Mouse (Mus musculus) lung, postnatal 4 days (tissue): ENCODE results near the gene Tbx21.

Experiments used
- DNase-seq, 2 experiments: peaks; one replicate each; pipeline ENCODE4 v3.0.0; 2021

Tbx21 gene

GRCm38 (mm10) chr11:97082977-97083376, 32.2 kb downstream of the Tbx21 start:
- DNase-seq: peak; percentile 52 to 65

- DNase-seq: no peak
Observed at GRCm38 (mm10) chr11:97080291-97080690, 34.8 kb downstream of the Tbx21 start.

DNA sequence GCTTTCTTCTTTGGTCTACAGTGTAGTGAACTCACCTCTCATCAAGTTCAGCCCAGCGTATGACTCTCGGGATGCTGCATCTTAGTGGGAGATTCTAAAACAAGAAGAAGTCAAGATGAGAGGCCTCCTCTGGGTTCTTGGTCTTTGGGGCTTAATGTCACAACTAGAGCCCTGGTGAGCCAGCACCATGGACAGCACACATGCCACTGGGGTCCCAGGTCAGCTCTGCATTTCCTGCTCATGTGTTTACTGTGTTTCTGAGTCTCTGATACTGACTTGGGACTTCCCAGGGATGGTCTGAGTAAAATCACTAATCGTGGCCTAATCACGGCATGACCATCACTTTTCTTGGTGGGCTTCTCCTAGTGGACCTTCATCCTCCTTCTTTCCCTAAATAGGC, 36.4 kb downstream of the Tbx21 start:
- peak in 1 of 2 experiments; percentile 29 for DNase-seq

DNA sequence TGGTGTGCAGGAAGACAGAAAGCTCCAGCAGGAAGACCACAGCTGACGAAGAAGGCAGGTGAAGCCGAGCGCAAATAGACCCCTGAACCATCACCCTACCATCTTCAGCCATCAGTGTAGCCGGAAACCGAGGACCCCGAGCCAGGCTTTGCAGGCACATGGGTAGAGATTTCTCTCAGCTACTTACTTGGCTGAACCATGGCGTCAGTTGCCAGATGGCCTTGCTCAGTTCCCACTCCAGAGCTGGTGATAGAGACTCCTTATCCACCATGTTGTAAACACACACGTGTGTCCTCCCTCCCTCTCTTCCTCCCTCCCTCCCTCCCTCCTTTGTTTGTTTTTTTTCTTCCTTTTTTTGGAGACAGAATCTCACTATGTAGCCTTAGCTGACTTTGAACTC, 40.9 kb downstream of the Tbx21 start:
- peak in 1 of 2 experiments; percentile 73 for DNase-seq

- peak in 1 of 2 experiments; percentile 58 for DNase-seq
Observed at GRCm38 (mm10) chr11:97072533-97072932, 42.6 kb downstream of the Tbx21 start.

DNA sequence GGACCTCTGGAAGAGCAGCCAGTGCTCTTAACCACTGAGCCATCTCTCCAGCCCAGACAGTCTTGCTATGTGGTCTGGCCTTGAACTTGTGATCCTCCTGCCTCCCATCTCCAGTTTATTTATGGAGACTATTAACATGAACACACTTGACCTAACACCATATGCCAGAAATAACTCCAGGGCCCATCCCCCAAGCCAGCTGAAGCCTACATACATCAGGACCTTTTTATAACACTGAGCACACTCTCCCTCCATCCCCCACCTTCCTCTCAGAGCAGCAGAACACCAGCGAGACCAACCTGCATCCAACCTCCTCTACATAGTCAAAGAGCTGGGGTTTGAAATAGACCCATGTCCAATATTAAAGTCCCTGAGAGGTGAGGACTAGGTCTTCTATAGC, 44.0 kb downstream of the Tbx21 start:
- no peak for DNase-seq

DNA sequence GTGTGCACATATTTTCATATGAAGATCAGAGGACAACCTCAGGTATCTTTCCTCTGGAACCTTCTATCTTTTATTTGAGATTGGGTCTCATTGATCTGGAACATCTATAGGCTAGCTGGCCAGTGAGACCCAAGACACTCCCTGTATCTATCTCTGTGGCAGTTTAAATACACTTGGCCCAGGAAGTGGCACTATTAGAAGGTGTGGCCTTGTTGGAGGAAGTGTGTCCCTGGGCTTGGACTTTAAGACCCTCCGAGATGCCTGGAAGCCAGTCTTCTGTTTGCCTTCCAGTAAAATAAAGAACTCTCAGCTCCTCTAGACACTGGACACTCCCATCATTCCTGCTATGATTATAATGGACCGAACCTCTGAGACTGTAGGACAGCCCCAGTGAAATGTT, 45.4 kb downstream of the Tbx21 start:
- DNase-seq: no peak

DNA sequence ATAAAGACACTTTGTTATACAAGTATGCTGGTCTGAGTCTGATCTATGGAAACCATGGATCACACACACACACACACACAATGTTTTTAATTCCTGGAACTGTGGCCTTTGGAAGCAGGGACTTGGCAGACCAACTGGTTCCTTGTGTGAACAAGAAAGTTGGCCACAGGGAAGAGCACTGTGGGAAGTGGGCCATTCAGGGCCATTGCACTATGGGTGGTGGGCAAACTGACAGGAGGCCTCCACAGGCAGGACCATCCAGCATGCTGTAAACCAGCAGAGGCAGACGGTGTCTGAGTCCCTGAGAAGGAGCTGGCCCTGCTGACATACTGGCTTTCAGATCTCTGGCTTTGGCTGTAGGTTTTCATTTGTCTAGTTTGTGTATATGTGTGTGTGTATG, 45.8 kb downstream of the Tbx21 start:
- no peak for DNase-seq

DNA sequence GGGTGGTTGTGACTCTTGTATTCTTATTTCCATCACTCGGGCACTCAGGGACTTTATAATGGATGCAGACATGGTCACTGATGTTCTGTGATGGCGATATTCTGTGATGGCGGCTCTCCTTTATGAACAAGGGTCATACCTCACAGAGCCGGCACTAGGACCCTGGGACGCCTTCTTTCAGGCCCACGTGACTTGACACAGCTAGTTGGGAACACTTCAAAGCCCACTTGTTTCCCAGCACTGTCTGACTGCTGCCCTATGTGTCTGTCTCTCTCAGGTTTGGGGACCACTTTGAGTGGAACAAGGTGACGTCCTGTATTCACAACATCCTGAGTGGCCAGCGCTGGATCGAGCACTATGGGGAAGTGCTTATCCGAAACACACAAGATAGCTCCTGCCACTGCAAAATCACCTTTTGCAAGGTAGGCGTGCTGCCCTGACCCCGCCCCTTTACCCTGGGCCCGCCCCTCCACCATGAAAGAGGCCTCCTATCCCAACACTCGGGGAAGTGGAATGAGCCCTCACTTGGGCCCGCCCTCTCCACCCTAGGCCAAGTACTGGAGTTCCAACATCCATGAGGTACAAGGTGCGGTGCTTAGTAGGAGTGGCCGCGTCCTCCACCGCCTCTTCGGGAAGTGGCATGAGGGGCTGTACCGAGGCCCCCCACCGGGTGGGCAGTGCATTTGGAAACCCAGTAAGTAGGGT, 48.3 kb downstream of the Tbx21 start:
- DNase-seq: no peak

DNA sequence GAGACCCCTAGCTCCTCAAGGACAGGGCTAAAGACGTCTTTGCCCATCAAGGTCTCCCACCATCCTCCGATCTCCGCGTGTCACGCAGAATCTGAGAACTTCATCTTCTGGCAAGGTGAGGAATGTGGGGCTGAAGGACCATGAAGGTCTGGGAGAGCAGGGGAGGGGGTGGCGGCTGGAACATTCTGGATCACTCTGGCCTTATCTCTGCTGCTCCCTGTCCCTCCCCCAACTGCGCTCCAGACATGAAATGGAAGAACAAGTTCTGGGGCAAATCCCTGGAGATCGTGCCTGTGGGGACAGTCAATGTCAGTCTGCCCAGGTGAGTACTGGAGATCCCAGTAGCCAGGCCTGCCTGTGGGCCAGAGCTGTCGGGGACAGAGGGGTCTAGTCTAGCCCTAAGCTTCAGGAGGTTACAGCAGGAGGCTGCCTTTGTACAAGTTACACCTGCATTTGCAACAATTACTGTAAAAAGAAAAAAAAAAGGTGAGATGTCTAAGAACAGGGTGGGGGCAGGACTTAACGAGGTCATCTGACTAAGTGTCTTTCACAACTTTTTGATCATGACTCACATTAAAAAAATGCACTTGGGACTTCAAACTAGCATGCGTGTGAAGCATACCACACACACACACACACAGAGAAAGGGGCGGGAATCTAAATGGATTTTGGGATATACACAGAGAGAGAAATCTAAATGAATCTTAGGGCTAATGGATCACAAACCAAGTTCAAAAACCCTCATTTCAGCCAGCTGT, 49.4 kb downstream of the Tbx21 start:
- no peak for DNase-seq

DNA sequence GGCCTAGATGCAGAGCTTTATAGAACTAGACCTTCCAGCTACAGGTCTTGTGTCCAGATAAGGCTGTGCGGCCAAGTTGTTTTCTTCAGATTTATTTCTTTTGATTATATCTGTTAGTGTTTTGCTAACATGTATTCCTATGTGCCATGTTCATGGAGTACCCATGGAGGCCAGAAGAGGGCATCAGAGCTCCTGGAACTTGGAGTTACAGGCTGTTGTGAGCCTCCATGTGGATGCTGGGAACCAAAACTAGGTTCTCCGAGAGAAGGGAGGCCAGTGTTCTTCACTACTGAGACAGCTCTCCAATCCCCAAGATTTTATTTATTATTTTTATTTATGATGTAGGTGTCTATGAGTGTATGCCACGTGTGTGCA, 51.2 kb downstream of the Tbx21 start:
- no peak for DNase-seq

DNA sequence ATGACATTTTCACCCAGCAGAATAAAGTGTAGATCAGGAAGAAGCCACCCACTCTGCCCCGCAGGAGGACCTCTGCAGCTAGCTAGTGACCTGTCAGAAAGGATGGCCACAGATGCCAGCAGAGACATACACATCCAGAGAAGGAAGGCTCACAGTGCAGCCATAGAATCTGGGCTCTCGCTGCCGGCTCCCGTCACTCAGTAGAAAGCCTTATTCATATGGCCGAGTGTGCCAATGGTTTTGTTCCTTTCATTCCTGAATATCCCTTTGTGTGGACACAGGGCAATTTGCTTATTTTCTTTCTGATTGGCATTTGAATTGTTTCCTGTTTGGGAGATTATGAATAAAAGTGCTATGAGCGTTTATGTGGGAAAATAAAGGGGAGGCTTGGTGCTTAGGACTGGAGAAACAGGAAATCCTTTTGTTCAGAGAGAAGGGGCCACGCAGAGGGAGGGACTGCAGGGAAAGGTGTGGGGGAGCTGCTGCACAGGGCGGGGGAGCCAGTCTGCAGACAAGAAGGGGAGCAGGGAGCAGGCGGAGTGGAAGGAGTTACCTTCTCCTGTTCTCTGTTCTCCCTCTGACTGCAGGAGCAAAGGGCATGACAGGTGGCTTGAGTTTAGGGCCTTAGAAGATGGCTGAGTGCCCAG, 51.7 kb downstream of the Tbx21 start:
- DNase-seq: no peak

DNA sequence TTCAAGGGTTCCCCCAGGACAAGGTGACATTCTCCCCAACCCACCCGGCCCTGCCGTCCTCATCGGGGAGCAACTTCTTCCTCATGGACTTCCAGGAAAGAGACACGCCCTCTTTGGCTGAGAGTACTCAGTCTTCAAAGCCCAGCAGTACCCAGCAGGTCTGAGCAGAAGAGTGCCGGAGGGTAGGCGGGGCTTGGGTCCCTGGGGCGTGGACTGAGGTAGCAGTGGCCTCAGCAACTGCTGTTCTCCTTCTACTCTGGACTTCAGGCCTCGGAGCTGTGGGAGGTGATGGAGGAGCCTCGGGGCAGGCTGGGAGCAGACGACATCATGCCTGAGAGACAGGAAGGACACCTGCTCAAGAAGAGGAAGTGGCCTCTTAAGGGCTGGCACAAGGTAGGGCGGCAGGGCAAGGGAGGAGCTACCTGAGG, 62.9 kb downstream of the Tbx21 start:
- DNase-seq: peak; percentile 71 to 87

DNA sequence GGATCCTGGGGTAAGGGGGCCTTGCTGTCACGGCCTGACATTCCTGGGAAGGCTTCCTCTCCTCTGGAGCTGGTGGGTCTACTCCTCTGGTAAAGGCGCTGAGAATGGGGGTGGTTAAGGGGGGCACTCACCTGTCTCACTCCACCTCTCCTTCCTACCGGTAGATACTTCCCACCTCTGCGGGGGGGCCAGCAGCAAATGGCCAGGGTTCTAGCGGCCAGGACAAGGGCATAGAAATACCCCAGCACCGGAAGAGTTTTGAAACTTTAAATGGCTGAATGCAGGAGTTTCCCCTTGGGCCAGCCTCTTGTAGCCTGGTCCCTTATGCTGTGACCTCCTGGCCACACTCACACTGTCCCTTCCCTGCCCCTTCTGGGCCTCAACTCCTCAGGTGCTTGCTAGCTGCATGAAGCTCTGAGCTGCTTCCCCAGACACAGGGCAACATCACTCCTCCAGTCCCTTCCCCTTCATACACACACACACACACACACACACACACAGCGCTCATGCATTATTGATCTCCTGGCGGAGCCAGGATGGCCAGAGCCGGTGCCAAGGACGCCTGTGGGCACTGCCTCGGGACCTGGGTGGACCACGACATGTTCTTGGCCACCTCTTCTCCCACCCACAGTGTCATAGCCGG, 64.1 kb downstream of the Tbx21 start:
- DNase-seq: peak in 1 of 2 experiments; percentile 14

DNA sequence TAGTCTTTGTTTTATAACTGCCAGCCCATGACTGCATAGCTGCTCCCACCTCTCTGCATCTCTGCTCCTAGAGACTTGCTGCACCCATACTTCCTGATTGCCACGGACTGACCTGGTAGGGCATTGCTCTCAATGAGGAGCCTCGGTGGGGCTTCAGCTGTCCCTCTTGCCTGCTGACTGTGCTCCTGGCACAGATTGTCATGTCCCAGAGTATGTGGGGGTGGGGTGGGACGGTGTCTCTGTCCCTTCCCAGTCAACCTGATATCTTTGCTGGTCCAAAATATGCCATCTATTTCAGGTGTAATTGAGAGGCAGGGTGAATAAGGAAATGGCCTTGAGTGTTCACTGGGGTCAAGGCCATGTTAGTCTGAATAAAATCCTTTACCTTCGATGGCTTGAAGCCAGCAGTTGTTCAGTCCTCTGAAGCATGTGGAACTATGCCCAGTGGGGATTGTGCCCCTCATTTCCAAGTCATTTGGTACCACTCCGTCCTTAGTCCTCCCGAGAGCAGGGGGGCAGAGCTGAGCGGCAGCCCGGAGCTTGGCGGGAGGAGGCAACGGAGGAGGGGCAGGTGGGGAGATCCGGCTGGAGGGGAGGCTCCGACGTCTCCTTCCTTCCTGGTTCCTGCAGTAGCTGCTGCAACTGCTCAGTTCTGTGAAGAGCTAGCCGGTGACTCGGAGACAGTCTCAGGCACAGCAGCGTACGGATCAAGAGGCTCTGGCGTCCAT, 64.8 kb downstream of the Tbx21 start, which contains the start of gene Osbpl7:
Gene Osbpl7 (plus strand): TSS at position 413 of the 728 bp plus-strand sequence.
- peak; percentile 86 to 88 for DNase-seq

GRCm38 (mm10) chr11:97049492-97050085, 65.5 kb downstream of the Tbx21 start:
- no peak for DNase-seq

DNA sequence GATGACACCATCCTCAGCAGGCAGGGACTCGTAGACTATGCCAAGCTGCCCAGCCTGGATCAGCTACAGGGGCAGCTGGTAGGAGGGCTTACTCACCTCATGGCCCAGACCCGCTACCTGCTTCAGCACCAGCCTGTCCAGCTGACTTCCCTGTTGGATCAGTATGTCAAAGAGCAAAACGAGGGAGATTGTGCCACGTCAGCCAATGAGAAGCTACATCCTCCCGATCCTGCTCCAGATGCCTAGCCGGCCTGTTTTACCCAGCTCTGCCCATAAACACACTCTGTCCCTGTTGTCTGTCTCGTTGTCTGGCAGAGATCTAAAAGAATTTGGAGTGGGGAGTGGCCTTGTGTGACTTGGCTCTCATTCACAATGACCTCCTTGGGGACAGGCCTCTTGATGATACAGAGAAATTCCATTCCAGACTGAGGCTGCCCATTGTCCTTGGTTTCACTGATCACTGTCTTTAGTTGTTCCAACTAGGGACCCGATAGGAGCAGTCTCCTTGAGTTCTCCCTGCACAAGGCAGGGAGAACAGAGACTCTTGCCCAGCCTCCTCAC, 67.0 kb downstream of the Tbx21 start:
- no peak for DNase-seq
